Mouse (Mus musculus) spleen, postnatal 14 days (tissue): Measurements from ENCODE around the gene Gm42878.

Experiments
- DNase-seq, 2 experiments: peaks; one replicate each; pipeline ENCODE4 v3.0.0; 2021 to 2022; ENCODE audit warnings: low spot score in 2 of 2

Gm42878 gene

DNA sequence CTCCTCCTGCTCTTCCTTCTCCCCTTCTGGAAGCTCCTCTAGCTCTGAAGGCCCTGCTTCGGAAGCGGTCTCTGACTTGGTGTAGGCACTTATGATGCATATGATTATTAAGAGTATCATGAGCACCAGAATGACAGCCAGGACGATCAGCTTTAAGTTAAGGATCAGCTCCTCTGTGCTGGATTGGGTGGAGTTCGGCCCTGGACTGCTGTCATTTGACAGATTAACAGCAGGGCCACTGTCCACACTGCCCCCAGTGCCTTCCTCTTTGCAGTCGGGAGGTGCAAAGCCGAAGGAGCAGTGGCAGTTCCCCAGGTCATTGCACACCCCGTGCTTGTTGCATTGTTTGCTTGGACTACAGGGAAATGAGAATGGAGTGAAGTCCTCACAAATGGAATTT is 44.6 kb downstream of the Gm42878 start:
- DNase-seq: no peak

- DNase-seq: no peak
Measured at GRCm38 (mm10) chr5:121493305-121493704, 52.0 kb downstream of the Gm42878 start.

GRCm38 (mm10) chr5:121484801-121485200 is 60.5 kb downstream of the Gm42878 start:
- DNase-seq: no peak

DNA sequence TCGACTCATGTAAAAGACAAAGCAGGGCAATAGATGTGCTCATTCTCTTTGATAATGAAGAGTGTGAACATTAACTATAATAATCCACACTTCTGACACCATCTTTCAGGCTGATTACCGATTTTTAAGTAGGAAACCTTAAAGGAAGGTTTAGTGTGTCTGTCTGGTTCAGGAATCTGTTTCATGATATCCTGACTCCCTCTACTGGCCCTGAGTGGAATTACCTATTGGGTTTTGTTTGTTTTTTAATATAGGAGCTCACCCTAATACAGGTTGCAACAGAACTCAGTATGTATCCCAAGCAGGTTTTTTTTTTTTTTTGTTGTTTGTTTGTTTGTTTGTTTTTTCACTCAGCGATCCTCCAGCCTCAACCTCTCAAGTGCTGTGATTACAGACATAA is 67.6 kb downstream of the Gm42878 start:
- no peak for DNase-seq

DNA sequence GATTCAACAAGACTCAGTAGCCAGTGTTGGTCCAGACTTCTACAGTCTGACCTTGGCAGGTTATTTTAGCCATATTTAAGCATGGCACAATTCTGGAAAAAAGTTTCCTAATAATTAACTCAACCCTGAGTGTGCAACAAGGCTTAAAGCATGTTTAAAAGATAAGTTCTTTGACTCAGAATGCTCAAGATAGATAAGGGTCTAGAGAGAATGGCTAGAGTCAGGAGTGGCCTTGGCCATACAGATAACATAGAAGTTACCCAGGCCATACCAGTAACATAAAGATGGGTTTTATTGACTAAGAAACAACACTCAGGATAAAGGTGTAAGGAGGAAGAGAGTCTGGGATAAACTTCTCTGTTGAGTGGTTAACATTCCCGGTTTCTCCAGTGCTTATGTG is 69.2 kb downstream of the Gm42878 start:
- DNase-seq: no peak

DNA sequence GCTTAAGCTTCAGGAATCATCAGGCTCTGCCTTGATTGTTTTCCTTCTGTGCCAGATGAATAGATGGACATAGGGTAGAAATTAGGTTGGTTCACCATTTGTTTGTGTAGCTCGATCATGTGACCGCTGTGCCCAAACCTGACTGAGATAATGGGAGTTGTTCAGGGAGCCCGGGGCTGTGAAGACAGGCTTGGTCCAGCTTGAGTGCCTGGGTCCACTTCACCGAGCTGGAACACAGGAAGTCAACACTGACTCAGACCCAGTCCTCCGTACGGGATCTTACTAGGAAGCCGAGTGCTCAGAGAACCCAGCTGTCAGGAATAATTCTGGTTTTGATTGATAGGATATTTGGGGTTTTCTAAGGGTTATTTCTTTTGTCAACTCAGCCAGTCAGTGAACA is 70.7 kb downstream of the Gm42878 start:
- no peak for DNase-seq

GRCm38 (mm10) chr5:121472411-121472810 is 72.9 kb downstream of the Gm42878 start:
- no peak for DNase-seq

GRCm38 (mm10) chr5:121469566-121469965 is 75.7 kb downstream of the Gm42878 start:
- no peak for DNase-seq
